Comparison of ENCODE assay signal across 7 mouse cellular contexts in genomic region chr4:121016928-121017657, GRCm38 (mm10). TPM values are rescaled to one million over a fixed set of nuclear protein-coding genes. Genes with fewer than 3 reads are reported as not detected.
DNase-seq lines count a peak whose midpoint lies in the region; ATAC-seq lines count a peak whose summit lies in the region.

Smap2 (minus strand) TSS chr4:121017247.

- H3K27ac ChIP-seq in intestine, embryonic 15.5 days: peak within 1 kb of the TSS; percentile 74
- peak within 1 kb of the TSS; percentile 90 for H3K27ac ChIP-seq in midbrain, embryonic 10.5 days (replicated peaks)

- H3K4me3 ChIP-seq in intestine, embryonic 15.5 days (replicated peaks): peak within 1 kb of the TSS; percentile 92
- peak within 1 kb of the TSS; percentile 76 for H3K4me3 ChIP-seq in midbrain, embryonic 10.5 days

- intact Hi-C loops in gastrocnemius, postnatal 36 days (cut with DNase I): loop anchor here (2.0 kb wide), 1 partner anchor 30 kb away; no protein-coding TSS in a partner anchor
- intact Hi-C loops in left cerebral cortex, postnatal 25 days (cut with DNase I): no loop called here

- no peaks in the 10 kb centered on the region for H3K36me3 ChIP-seq in intestine, embryonic 15.5 days
- no peaks in the 10 kb centered on the region for H3K36me3 ChIP-seq in midbrain, embryonic 10.5 days

- no peaks in the 10 kb centered on the region for H3K9me3 ChIP-seq in intestine, embryonic 15.5 days
- no peaks in the 10 kb centered on the region for H3K9me3 ChIP-seq in midbrain, embryonic 10.5 days (replicated peaks)

- DNase-seq in adrenal gland, adult 18-20 months (ENCODE audit: low spot score in 2 of 2): peak; percentile 98 to 99
- DNase-seq in embryo, embryonic 11 days: peak; percentile 100
- peak; percentile 94 to 99 for DNase-seq in gastrocnemius, postnatal 36 days
- DNase-seq in left cerebral cortex, postnatal 25 days (ENCODE audit: low spot score in 2 of 2): peak; percentile 98 to 99
- peak; percentile 99 for DNase-seq in midbrain, embryonic 10.5 days (ENCODE audit: low spot score)
- peak; percentile 99 for DNase-seq in right cerebral cortex, postnatal 4 days

- peak within 1 kb of the TSS; percentile 89 for H3K9ac ChIP-seq in intestine, embryonic 15.5 days

- no peaks in the 10 kb centered on the region for H3K27me3 ChIP-seq in intestine, embryonic 15.5 days (replicated peaks)
- H3K27me3 ChIP-seq in midbrain, embryonic 10.5 days (ENCODE audit: low read depth, poor library complexity, severe bottlenecking): no peaks in the 10 kb centered on the region

- WGBS in intestine, embryonic 15.5 days: under 1% methylated on average over 48 of the region's 48 CpGs
- WGBS in midbrain, embryonic 10.5 days: under 1% methylated on average over 37 of the region's 48 CpGs

- ATAC-seq in intestine, embryonic 15.5 days: peak; percentile 98

- H3K4me1 ChIP-seq in intestine, embryonic 15.5 days (replicated peaks): peaks cover 6% of the 10 kb centered on the region
- H3K4me1 ChIP-seq in midbrain, embryonic 10.5 days: peaks cover 26% of the 10 kb centered on the region

- peak within 1 kb of the TSS; percentile 89 for H3K4me2 ChIP-seq in intestine, embryonic 15.5 days (replicated peaks)

RNA-seq across cellular contexts. Expression of gene Smap2, which starts in this region (rescaled TPM):
- 10 to 100 TPM; 28.9 to 34.6 TPM for total RNA-seq in adrenal gland, adult 18-20 months (2021)
- total RNA-seq in gastrocnemius, postnatal 36 days (2021): 10 to 100 TPM; 13.7 to 14.4 TPM
- polyA plus RNA-seq in intestine, embryonic 15.5 days (2015; fragmentation: Nextera tagmentation; extraction: Ambion mirVana): 15.1 and 16.1 TPM in 2 replicates
- total RNA-seq in left cerebral cortex, postnatal 25 days (2021): 100 to 1,000 TPM; 188 to 194 TPM
- polyA plus RNA-seq in midbrain, embryonic 10.5 days (2016; fragmentation: Nextera tagmentation; extraction: Ambion mirVana): 14.0 and 16.1 TPM in 2 replicates

Comparison
In these comparisons a context has a peak if more than half of its experiments do, and no peak if none do; other contexts are left out.
1. Peak in every context shown above with its lines: DNase-seq, ATAC-seq, H3K4me3 ChIP-seq and H3K27ac ChIP-seq.
2. RNA of gene Smap2 (total RNA-seq): 188 to 194 TPM in left cerebral cortex, postnatal 25 days; 28.9 to 34.6 TPM in adrenal gland, adult 18-20 months and 13.7 to 14.4 TPM in gastrocnemius, postnatal 36 days; every median in the first group is over 4 times any median in the second.